Mouse (Mus musculus): Measurements from ENCODE around the gene Mnt. TPM values are rescaled to one million over a fixed set of nuclear protein-coding genes. Genes with fewer than 3 reads are reported as not detected.
A peak's percentile ranks its signal among the peaks of the same experiment; 100 is the strongest.

Mnt gene
- polyA plus RNA-seq, 1 experiment from 2014 or later = 9.7 TPM

DNA sequence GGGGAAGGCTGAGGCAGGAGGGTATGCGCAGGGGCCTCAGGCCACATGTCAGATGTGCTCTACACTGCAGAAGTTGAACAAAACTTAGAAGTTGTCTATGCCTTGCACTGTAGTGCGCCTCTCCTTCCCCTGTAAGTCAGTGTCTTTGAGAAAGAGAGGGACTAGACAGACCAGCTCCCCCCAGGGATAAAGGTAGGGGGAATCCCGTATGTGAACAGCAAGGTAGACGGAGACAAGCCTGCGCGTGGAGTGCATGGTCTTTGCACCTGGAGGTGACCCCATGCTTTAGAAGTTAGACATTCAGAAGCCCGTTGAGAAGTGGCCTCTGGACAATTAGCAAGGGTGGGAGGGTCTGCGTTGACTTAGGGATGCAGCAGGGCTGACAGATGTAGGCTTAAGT lies 10.0 kb downstream of the Mnt start:
- no peak overlapping the region for H3K4me2 ChIP-seq
- WGBS = 90% methylated on average over 8 of the region's 8 CpGs
- H3K9ac ChIP-seq = no peak overlapping the region
- H3K9me3 ChIP-seq = no peaks in the 10 kb centered on the region
- no peaks in the 10 kb centered on the region for H3K27me3 ChIP-seq
- H3K4me3 ChIP-seq = no peak overlapping the region
- H3K27ac ChIP-seq (replicated peaks) = no peak overlapping the region
- ATAC-seq (ENCODE audit: low FRiP score, low read depth) = no peak
- peaks cover 17% of the 10 kb centered on the region for H3K36me3 ChIP-seq
- peaks cover 42% of the 10 kb centered on the region for H3K4me1 ChIP-seq (replicated peaks)

DNA sequence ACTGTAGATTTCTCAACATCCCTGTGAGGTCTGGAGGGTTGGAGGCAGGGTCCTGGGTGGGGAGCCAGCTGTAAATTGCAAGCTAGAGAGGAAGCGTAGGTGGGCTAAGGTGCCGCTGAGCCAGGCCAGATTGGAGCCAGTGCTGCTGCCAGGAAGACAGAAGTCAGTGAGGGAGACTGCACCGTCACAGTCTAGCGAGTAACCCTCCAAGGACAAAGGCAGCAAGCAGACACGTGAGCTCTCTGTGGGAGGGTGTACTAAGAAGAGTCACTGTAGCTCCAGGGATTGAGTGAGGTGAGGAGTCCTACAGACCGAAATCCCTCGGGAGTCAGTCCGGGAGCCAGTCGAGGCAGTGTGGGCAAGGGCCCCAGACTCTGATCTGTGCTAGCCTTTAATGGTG lies 10.6 kb downstream of the Mnt start:
- no peak for ATAC-seq (ENCODE audit: low FRiP score, low read depth)
- H3K9ac ChIP-seq = no peak overlapping the region
- WGBS = 67% methylated on average over 9 of the region's 9 CpGs
- no peak overlapping the region for H3K4me3 ChIP-seq
- peaks cover 19% of the 10 kb centered on the region for H3K36me3 ChIP-seq
- no peak overlapping the region for H3K27ac ChIP-seq (replicated peaks)
- no peak overlapping the region for H3K4me2 ChIP-seq
- H3K4me1 ChIP-seq (replicated peaks) = peaks cover 38% of the 10 kb centered on the region
- no peaks in the 10 kb centered on the region for H3K9me3 ChIP-seq
- no peaks in the 10 kb centered on the region for H3K27me3 ChIP-seq

DNA sequence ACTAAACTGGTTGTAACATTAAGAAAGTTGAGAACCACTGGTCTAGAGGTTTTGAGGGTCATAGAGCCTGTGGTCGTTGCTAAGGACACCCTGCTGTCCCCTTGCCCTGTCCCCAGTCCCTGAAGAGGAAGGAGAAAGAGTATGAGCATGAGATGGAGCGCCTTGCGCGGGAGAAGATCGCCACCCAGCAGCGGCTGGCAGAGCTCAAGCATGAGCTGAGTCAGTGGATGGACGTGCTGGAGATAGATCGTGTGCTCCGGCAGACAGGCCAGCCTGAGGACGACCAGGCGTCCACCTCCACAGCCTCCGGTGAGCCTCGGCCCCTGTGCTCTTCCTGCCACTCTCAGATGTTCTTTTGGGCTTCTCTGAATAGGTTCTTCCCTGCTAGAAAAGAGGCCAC lies 11.3 kb downstream of the Mnt start:
- H3K4me2 ChIP-seq = no peak overlapping the region
- WGBS = 78% methylated on average over 13 of the region's 13 CpGs
- peaks cover 19% of the 10 kb centered on the region for H3K36me3 ChIP-seq
- H3K4me3 ChIP-seq = no peak overlapping the region
- no peaks in the 10 kb centered on the region for H3K9me3 ChIP-seq
- H3K27me3 ChIP-seq = no peaks in the 10 kb centered on the region
- no peak for ATAC-seq (ENCODE audit: low FRiP score, low read depth)
- H3K27ac ChIP-seq (replicated peaks) = no peak overlapping the region
- no peak overlapping the region for H3K9ac ChIP-seq
- H3K4me1 ChIP-seq (replicated peaks) = peaks cover 31% of the 10 kb centered on the region

DNA sequence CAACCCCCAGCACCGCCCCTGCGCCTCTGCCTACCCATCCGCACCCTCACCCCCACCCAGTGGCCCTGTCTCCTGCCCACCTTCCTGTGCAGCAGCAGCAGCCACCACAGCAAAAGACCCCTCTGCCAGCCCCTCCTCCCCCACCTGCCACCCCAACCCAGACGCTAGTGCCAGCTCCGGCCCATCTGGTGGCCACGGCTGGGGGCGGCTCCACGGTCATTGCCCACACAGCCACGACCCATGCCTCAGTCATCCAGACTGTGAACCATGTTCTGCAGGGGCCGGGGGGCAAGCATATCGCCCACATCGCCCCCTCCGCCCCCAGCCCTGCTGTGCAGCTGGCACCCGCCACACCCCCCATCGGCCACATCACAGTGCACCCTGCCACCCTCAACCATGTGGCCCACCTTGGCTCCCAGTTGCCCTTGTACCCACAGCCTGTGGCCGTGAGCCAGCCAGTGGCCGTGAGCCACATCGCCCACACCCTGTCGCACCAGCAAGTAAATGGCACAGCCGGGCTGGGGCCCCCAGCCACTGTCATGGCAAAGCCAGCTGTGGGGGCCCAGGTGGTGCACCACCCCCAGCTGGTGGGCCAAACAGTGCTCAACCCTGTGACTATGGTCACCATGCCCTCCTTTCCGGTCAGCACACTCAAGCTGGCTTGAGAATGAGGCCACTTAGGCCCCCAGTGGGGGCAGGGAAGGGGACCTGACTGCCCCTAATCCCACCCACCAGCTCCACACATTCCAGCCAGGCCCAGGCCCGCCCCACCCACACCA lies 12.1 kb downstream of the Mnt start:
- H3K9me3 ChIP-seq = no peaks in the 10 kb centered on the region
- H3K36me3 ChIP-seq = peaks cover 19% of the 10 kb centered on the region
- no peaks in the 10 kb centered on the region for H3K27me3 ChIP-seq
- no peak overlapping the region for H3K27ac ChIP-seq (replicated peaks)
- peaks cover 26% of the 10 kb centered on the region for H3K4me1 ChIP-seq (replicated peaks)
- WGBS = 86% methylated on average over 22 of the region's 22 CpGs
- H3K4me2 ChIP-seq = no peak overlapping the region
- H3K9ac ChIP-seq = no peak overlapping the region
- no peak overlapping the region for H3K4me3 ChIP-seq
- no peak for ATAC-seq (ENCODE audit: low FRiP score, low read depth)

DNA sequence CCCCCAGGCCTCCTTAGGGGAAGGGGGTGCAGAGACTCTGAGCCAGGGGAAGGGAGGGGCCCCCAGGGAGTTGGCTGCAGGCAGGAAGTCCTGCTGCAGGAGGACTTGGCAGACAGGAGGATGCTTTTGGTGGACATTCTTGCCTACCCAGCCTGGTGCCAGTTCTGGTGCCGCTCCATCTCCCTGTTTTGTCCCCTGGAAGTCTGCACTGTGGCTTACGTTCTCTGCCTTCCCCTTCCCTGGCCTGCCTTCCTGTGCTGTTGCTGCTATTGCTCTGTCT lies 12.7 kb downstream of the Mnt start:
- 69% methylated on average over 2 of the region's 2 CpGs for WGBS
- no peak overlapping the region for H3K4me2 ChIP-seq

DNA sequence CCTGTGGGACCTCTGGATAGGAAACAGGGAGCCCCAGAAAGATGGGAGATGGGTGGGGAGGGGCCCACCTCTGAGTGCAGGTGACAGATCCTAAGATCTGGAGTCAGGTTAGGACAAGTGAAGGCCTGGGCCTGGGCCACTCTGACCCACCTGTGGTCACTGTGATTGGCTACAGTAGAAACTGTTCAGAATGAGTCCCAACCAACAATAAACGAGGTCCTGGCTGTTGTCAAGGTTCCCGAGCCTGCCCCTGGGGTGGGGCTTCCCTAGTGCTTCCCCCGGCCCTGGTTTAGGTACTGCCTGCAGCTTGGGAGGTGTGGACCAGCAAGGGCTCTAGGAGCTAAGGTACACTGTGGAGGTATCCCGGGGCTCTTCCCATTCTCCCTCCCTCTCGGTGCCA lies 13.0 kb downstream of the Mnt start:
- no peak for ATAC-seq (ENCODE audit: low FRiP score, low read depth)

More for the DNA sequence above, 12.7 kb downstream of the Mnt start:
- ATAC-seq (ENCODE audit: low FRiP score, low read depth) = no peak
- Histone ChIP-seq H3K4me3 (no peak overlapping the region), H3K27ac (replicated peaks) (0 out of 2 replicates have a peak overlapping the region, but pooled peaks have one; percentile 35), H3K9ac (no peak overlapping the region), H3K4me1 (replicated peaks) (peaks cover 27% of the 10 kb centered on the region), H3K36me3 (peaks cover 19% of the 10 kb centered on the region), H3K9me3 (no peaks in the 10 kb centered on the region), H3K27me3 (no peaks in the 10 kb centered on the region)

DNA sequence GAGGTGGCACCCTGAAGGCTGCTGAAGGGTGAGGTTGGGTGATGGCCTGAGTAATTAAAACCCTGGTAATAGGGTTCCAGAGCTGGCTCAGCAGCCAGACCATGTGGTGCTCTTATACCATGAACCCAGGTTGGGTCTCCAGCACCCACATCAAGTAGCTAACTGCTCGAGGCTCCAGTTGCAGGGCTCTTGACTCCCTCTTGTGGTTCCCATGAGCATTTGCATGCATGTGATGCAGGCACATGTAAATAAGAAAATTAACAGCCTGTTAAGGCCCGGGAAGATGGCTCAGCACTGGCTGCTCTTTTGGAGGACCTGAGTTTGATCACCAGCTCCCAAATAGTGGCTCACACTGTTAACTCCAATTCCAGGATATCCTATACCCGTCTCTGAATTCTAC lies 15.1 kb downstream of the Mnt start:
- Histone ChIP-seq H3K4me1 (replicated peaks) (peaks cover 15% of the 10 kb centered on the region), H3K9ac (no peak overlapping the region), H3K9me3 (no peaks in the 10 kb centered on the region), H3K27me3 (no peaks in the 10 kb centered on the region), H3K27ac (replicated peaks) (no peak overlapping the region), H3K36me3 (peaks cover 23% of the 10 kb centered on the region), H3K4me2 (no peak overlapping the region), H3K4me3 (no peak overlapping the region)
- WGBS = 75% methylated on average over 3 of the region's 3 CpGs
- ATAC-seq (ENCODE audit: low FRiP score, low read depth) = no peak

More for the DNA sequence above, 13.0 kb downstream of the Mnt start:
- H3K4me3 ChIP-seq = no peak overlapping the region
- H3K4me2 ChIP-seq = no peak overlapping the region
- peaks cover 23% of the 10 kb centered on the region for H3K4me1 ChIP-seq (replicated peaks)
- H3K27me3 ChIP-seq = no peaks in the 10 kb centered on the region
- no peaks in the 10 kb centered on the region for H3K9me3 ChIP-seq
- H3K36me3 ChIP-seq = peaks cover 19% of the 10 kb centered on the region
- WGBS = 64% methylated on average over 5 of the region's 5 CpGs
- H3K27ac ChIP-seq (replicated peaks) = 0 out of 2 replicates have a peak overlapping the region, but pooled peaks have one; percentile 35
- no peak overlapping the region for H3K9ac ChIP-seq

DNA sequence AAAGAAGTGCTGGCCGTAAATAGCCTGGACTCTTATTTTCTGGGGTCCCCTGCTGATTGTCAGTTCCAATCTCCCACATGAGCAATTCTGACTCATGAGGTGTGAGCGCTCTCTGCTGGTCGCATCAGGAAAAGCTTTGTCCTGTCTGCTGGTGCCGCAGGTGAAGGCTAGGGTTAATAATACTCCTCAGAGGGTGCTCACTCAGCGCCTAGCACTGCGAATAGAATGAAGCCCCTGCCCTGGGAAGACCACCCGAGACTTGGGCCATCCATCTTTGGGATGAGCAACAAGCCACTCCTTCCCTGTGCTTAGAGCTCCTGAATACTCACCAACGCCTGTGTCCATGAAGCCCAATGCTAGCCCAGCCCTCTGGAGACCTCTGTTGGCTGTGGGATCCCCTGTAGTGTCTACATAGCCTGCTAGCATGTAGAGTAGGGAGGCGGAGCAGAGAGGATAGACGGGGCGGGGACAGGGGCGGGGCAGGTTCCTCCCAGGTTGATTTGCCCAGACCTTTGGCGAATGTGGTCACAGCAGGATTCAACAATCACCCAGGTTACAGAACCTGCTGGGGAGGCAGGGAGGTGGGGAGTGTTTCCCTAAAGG lies 17.3 kb downstream of the Mnt start:
- Histone ChIP-seq H3K4me3 (no peak overlapping the region), H3K36me3 (peaks cover 25% of the 10 kb centered on the region), H3K9ac (no peak overlapping the region), H3K9me3 (no peaks in the 10 kb centered on the region), H3K4me1 (replicated peaks) (peaks cover 10% of the 10 kb centered on the region), H3K4me2 (no peak overlapping the region), H3K27me3 (no peaks in the 10 kb centered on the region), H3K27ac (replicated peaks) (no peak overlapping the region)
- 5% methylated on average over 13 of the region's 13 CpGs for WGBS
- ATAC-seq (ENCODE audit: low FRiP score, low read depth) = peak; percentile 67

DNA sequence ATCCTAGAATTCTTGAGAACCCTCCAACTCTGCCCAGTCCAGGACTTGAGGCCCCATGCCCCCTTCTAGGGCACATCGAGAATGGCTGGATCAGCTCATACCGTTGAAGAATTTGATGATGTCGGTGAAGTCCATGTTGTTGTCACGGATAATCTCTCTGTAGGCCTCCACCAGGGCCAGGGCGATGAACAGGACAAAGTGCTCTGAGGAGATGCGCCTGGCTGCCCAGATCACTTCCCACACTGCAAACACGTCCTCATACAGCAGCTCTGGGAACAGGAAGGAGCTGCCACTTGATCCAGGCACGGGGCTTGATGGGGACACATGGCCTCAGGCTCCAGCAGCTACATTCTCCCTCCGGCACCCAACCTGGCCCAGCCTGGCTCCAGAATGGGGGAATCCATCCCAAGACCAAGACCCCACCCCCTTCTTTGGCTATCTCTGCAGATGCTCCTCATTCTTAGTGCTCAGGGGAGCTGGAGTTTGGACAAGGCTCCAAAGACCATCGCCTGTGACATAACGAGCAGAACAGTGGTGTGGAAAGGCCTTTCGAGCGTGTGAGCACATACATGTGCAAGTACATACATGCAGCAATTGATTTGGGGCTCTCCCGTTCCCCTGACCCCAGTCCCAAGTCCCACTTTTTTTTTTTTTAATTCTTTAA lies 20.4 kb downstream of the Mnt start:
- H3K27me3 ChIP-seq = no peaks in the 10 kb centered on the region
- H3K36me3 ChIP-seq = peaks cover 26% of the 10 kb centered on the region
- no peak overlapping the region for H3K27ac ChIP-seq (replicated peaks)
- no peak overlapping the region for H3K4me3 ChIP-seq
- H3K4me1 ChIP-seq (replicated peaks) = peaks cover 8% of the 10 kb centered on the region
- H3K9me3 ChIP-seq = no peaks in the 10 kb centered on the region
- WGBS = 84% methylated on average over 14 of the region's 14 CpGs
- no peak overlapping the region for H3K9ac ChIP-seq
- no peak for ATAC-seq (ENCODE audit: low FRiP score, low read depth)
- no peak overlapping the region for H3K4me2 ChIP-seq

DNA sequence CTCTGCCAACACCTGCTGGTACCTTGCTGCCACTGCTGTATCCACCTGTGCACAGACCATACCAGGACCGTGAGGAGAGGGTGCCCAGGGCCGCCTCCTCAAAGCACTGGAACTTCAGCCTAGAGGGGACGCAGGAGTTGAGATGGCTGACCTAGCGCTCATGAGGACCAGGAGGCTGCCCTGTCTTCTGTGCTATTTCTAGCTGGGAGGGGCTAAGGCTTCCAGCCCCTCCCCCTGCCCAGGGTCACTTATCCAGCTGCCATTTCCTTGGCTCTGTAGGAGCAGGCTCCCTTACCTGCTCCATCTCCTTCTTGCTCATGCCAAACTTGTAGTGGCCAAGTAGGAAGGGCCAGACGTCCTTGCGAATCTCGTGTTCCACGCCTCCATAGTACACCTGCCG lies 27.0 kb downstream of the Mnt start:
- no peak overlapping the region for H3K4me3 ChIP-seq
- H3K9me3 ChIP-seq = no peaks in the 10 kb centered on the region
- H3K9ac ChIP-seq = no peak overlapping the region
- no peaks in the 10 kb centered on the region for H3K27me3 ChIP-seq
- H3K27ac ChIP-seq (replicated peaks) = no peak overlapping the region
- no peaks in the 10 kb centered on the region for H3K4me1 ChIP-seq (replicated peaks)
- no peak for ATAC-seq (ENCODE audit: low FRiP score, low read depth)
- no peak overlapping the region for H3K4me2 ChIP-seq
- WGBS = 93% methylated on average over 9 of the region's 9 CpGs
- H3K36me3 ChIP-seq = peaks cover 45% of the 10 kb centered on the region

DNA sequence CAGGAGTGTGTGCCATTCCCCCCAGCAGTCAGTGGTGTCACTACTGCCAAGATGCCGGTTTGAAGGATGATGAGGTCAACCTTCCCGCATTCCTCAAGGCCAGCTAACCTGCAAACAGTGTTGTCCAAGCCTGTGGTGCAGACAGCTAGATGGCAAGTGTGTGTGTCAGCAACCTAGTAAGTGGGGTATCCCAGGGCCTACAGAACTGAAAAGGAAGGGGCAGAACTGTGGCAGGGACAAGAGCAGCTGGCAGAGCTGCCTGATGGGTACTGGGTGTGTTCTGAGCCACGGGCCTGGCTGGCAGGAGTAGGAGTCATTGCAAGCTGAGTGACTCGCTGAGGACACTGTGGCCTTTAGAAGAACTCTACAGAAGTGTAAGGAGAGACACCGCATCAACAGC lies 31.4 kb downstream of the Mnt start:
- no peak for ATAC-seq (ENCODE audit: low FRiP score, low read depth)
- Histone ChIP-seq H3K4me2 (no peak overlapping the region), H3K27me3 (no peaks in the 10 kb centered on the region), H3K36me3 (peaks cover 51% of the 10 kb centered on the region), H3K27ac (replicated peaks) (no peak overlapping the region), H3K4me3 (no peak overlapping the region), H3K9ac (no peak overlapping the region), H3K4me1 (replicated peaks) (0 out of 2 replicates have a peak, but pooled peaks cover 4% of the 10 kb centered on the region), H3K9me3 (no peaks in the 10 kb centered on the region)
- 90% methylated on average over 5 of the region's 5 CpGs for WGBS

DNA sequence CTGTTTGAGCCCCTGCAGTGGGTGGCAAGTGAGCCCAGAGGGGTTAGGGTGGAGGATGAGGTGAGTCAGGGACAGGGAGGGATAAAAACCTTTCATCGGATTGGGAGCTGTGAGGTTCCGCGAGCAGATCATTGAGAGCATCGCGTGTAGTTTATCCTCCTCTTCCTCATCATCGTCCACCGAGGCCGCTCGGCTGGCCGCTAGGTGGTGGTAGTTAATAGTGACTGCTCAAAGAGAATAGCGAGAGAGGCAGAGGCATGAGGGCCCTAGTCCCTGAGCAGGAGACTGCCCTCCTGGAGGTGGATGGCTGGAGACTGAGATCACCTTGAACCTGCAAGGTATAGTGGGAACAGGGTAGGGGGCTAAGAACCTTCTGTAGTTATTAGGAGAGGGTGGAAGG lies 32.8 kb downstream of the Mnt start:
- Histone ChIP-seq H3K9ac (no peak overlapping the region), H3K4me2 (no peak overlapping the region), H3K4me1 (replicated peaks) (0 out of 2 replicates have a peak, but pooled peaks cover 6% of the 10 kb centered on the region), H3K27ac (replicated peaks) (no peak overlapping the region), H3K4me3 (no peak overlapping the region), H3K27me3 (no peaks in the 10 kb centered on the region), H3K36me3 (peaks cover 56% of the 10 kb centered on the region), H3K9me3 (no peaks in the 10 kb centered on the region)
- ATAC-seq (ENCODE audit: low FRiP score, low read depth) = no peak
- WGBS = 28% methylated on average over 11 of the region's 11 CpGs

Data from hindbrain, embryonic 15.5 days (tissue).